Mouse (Mus musculus) lung, postnatal 36 days (tissue): Measurements from ENCODE around the gene Rara.
"Not testable (repeated sequence)": the region's sequence is repeated elsewhere in the genome, so short reads cannot be mapped to it uniquely, and the experiment has no call there.

Experiments
- DNase-seq: peaks from one replicate; pipeline ENCODE4 v3.0.0; 2022; ENCODE audit warnings: mixed read lengths

The Rara gene

GRCm38 (mm10) chr11:98924633-98925175 lies 2.9 kb upstream of the Rara start:
- DNase-seq, result no peak

- DNase-seq, result peak; percentile 71
These were observed 2.3 kb upstream of the Rara start for GRCm38 (mm10) chr11:98925265-98925721.

GRCm38 (mm10) chr11:98925868-98926311 lies 1.7 kb upstream of the Rara start:
- peak; percentile 62 for DNase-seq

- no peak for DNase-seq
These were observed 1.1 kb upstream of the Rara start for GRCm38 (mm10) chr11:98926553-98926952.

- no peak for DNase-seq
These were observed 722 bp downstream of the Rara start for GRCm38 (mm10) chr11:98928186-98928893.

GRCm38 (mm10) chr11:98929503-98929902 lies 1.9 kb downstream of the Rara start:
- no peak for DNase-seq

GRCm38 (mm10) chr11:98930127-98930601 lies 2.5 kb downstream of the Rara start:
- DNase-seq, result no peak

GRCm38 (mm10) chr11:98930773-98931512 lies 3.3 kb downstream of the Rara start:
- DNase-seq, result no peak

- DNase-seq, result no peak
These were observed 4.1 kb downstream of the Rara start for GRCm38 (mm10) chr11:98931513-98932292.

GRCm38 (mm10) chr11:98932293-98933091 lies 4.9 kb downstream of the Rara start:
- no peak for DNase-seq

GRCm38 (mm10) chr11:98933151-98933550 lies 5.5 kb downstream of the Rara start:
- DNase-seq, result peak; percentile 90

- not testable (repeated sequence) for DNase-seq
These were observed 6.2 kb downstream of the Rara start for GRCm38 (mm10) chr11:98933847-98934246.

GRCm38 (mm10) chr11:98934367-98934766 lies 6.7 kb downstream of the Rara start:
- DNase-seq, result no peak

GRCm38 (mm10) chr11:98935123-98935522 lies 7.5 kb downstream of the Rara start:
- no peak for DNase-seq

- DNase-seq, result peak; percentile 89
These were observed 8.6 kb downstream of the Rara start for GRCm38 (mm10) chr11:98936170-98936569.

- peak; percentile 81 for DNase-seq
These were observed 9.2 kb downstream of the Rara start for GRCm38 (mm10) chr11:98936606-98937409.

- DNase-seq, result peak; percentile 96
These were observed 9.8 kb downstream of the Rara start for GRCm38 (mm10) chr11:98937410-98937913.

GRCm38 (mm10) chr11:98937914-98938694 lies 10.5 kb downstream of the Rara start:
- peak; percentile 78 for DNase-seq

GRCm38 (mm10) chr11:98938701-98939083 lies 11.1 kb downstream of the Rara start:
- DNase-seq, result no peak
